Comparison of ENCODE assay signal across 26 mouse cellular contexts in genomic region chr2:78777589-78777988, GRCm38 (mm10).
"Had no signal": no experiment of that assay in that cellular context is flagged by ENCODE, and none has a peak within 500 bp of the region (broad histone marks: within the 10 kb centered on the region; RNA-seq: fewer than 3 reads in every experiment).

No protein-coding gene starts in this region.

- DNase-seq: cerebellum, adult 8-10 months; cerebellum, adult 9-10 months; cerebellum, adult 9-11 months; cerebellum, postnatal 10 days; cerebellum, postnatal 14 days; cerebellum, postnatal 25 days; cerebellum, postnatal 36 days; embryo, embryonic 11 days; forebrain, postnatal 0 days; gastrocnemius, adult 2 months; gastrocnemius, postnatal 10 days; gastrocnemius, postnatal 14 days; gastrocnemius, postnatal 25 days; gastrocnemius, postnatal 36 days; heart, adult 11 months; heart, adult 18-20 months; heart, adult 2 months had no signal

- H3K9me3 ChIP-seq: embryonic facial prominence, embryonic 10.5 days; embryonic facial prominence, embryonic 12.5 days; embryonic facial prominence, embryonic 13.5 days; embryonic facial prominence, embryonic 15.5 days; forebrain, embryonic 10.5 days; forebrain, embryonic 12.5 days; forebrain, embryonic 13.5 days; forebrain, embryonic 15.5 days had no signal

- H3K9ac ChIP-seq: embryonic facial prominence, embryonic 12.5 days; embryonic facial prominence, embryonic 13.5 days; embryonic facial prominence, embryonic 15.5 days; forebrain, embryonic 12.5 days; forebrain, embryonic 13.5 days; forebrain, embryonic 15.5 days; forebrain, postnatal 0 days had no signal

- H3K4me3 ChIP-seq: embryonic facial prominence, embryonic 10.5 days; embryonic facial prominence, embryonic 12.5 days; embryonic facial prominence, embryonic 13.5 days; embryonic facial prominence, embryonic 15.5 days; erythroblast, embryonic 14.5 days; forebrain, embryonic 10.5 days; forebrain, embryonic 12.5 days; forebrain, embryonic 13.5 days; forebrain, embryonic 15.5 days; gastrocnemius, adult 2 months; heart, adult 2 months had no signal

- H3K36me3 ChIP-seq: embryonic facial prominence, embryonic 10.5 days; embryonic facial prominence, embryonic 12.5 days; embryonic facial prominence, embryonic 13.5 days; embryonic facial prominence, embryonic 15.5 days; forebrain, embryonic 10.5 days; forebrain, embryonic 12.5 days; forebrain, embryonic 15.5 days had no signal

- H3K4me2 ChIP-seq: embryonic facial prominence, embryonic 12.5 days; embryonic facial prominence, embryonic 13.5 days; embryonic facial prominence, embryonic 15.5 days; forebrain, embryonic 12.5 days; forebrain, embryonic 13.5 days; forebrain, embryonic 15.5 days had no signal

- H3K27me3 ChIP-seq: embryonic facial prominence, embryonic 12.5 days; embryonic facial prominence, embryonic 13.5 days; embryonic facial prominence, embryonic 15.5 days; forebrain, embryonic 12.5 days; forebrain, embryonic 13.5 days; forebrain, embryonic 15.5 days had no signal

- H3K4me1 ChIP-seq: embryonic facial prominence, embryonic 10.5 days; embryonic facial prominence, embryonic 12.5 days; embryonic facial prominence, embryonic 13.5 days; embryonic facial prominence, embryonic 15.5 days; forebrain, embryonic 10.5 days; forebrain, embryonic 12.5 days; forebrain, embryonic 13.5 days; forebrain, embryonic 15.5 days had no signal

- H3K27ac ChIP-seq: embryonic facial prominence, embryonic 10.5 days; embryonic facial prominence, embryonic 12.5 days; embryonic facial prominence, embryonic 13.5 days; embryonic facial prominence, embryonic 15.5 days; forebrain, embryonic 10.5 days; forebrain, embryonic 12.5 days; forebrain, embryonic 13.5 days; forebrain, embryonic 15.5 days; gastrocnemius, adult 2 months; heart, adult 2 months had no signal
